Mouse (Mus musculus) CD8-positive naive resting alpha-beta T cell, adult 2 months (primary cell): ENCODE results near the gene Ltbp2.

Source experiments
- DNase-seq, 2 experiments: peaks; one replicate each; pipeline ENCODE4 v3.0.0; 2022; ENCODE audit warnings: low read depth in 2 of 2, low spot score in 2 of 2

The Ltbp2 gene

GRCm38 (mm10) chr12:84807351-84807750, 69.0 kb downstream of the Ltbp2 start:
- DNase-seq = no peak

GRCm38 (mm10) chr12:84806726-84807125, 69.6 kb downstream of the Ltbp2 start:
- no peak for DNase-seq

GRCm38 (mm10) chr12:84806010-84806409, 70.3 kb downstream of the Ltbp2 start:
- no peak for DNase-seq

GRCm38 (mm10) chr12:84805228-84805842, 71.0 kb downstream of the Ltbp2 start:
- no peak for DNase-seq

GRCm38 (mm10) chr12:84802625-84803024, 73.7 kb downstream of the Ltbp2 start:
- no peak for DNase-seq

GRCm38 (mm10) chr12:84801532-84802110, 74.7 kb downstream of the Ltbp2 start:
- DNase-seq = no peak

GRCm38 (mm10) chr12:84800419-84800818, 75.9 kb downstream of the Ltbp2 start:
- no peak for DNase-seq

GRCm38 (mm10) chr12:84799086-84799485, 77.2 kb downstream of the Ltbp2 start:
- DNase-seq = no peak

- DNase-seq = no peak
Measured at GRCm38 (mm10) chr12:84794647-84795046, 81.7 kb downstream of the Ltbp2 start.

GRCm38 (mm10) chr12:84792629-84793028, 83.7 kb downstream of the Ltbp2 start:
- DNase-seq = no peak

GRCm38 (mm10) chr12:84790853-84791252, 85.5 kb downstream of the Ltbp2 start:
- no peak for DNase-seq

- no peak for DNase-seq
Measured at GRCm38 (mm10) chr12:84786091-84786490, 90.2 kb downstream of the Ltbp2 start.

GRCm38 (mm10) chr12:84784604-84785381, 91.5 kb downstream of the Ltbp2 start:
- DNase-seq = peak; percentile 68 to 77

- no peak for DNase-seq
Measured at GRCm38 (mm10) chr12:84776229-84776628, 100.1 kb downstream of the Ltbp2 start.

GRCm38 (mm10) chr12:84774376-84774775, 102.0 kb downstream of the Ltbp2 start:
- no peak for DNase-seq

GRCm38 (mm10) chr12:84773476-84773875, 102.9 kb downstream of the Ltbp2 start:
- DNase-seq = no peak

- peak; percentile 94 to 97 for DNase-seq
Measured at GRCm38 (mm10) chr12:84772726-84773441, 103.4 kb downstream of the Ltbp2 start, which contains the start of the genes Npc2 and Isca2. Npc2 (minus strand) TSS chr12:84773152. Isca2 (plus strand) TSS chr12:84773251.

- no peak for DNase-seq
Measured at GRCm38 (mm10) chr12:84771981-84772520, 104.3 kb downstream of the Ltbp2 start.

GRCm38 (mm10) chr12:84769624-84770023, 106.7 kb downstream of the Ltbp2 start:
- DNase-seq = no peak

- peak in 1 of 2 experiments; percentile 25 for DNase-seq
Measured at GRCm38 (mm10) chr12:84767510-84767909, 108.8 kb downstream of the Ltbp2 start.

GRCm38 (mm10) chr12:84766113-84766735, 110.1 kb downstream of the Ltbp2 start:
- DNase-seq = no peak
